Mouse (Mus musculus): ENCODE data around the gene 9230112D13Rik. TPM values are rescaled to one million over a fixed set of nuclear protein-coding genes. Genes with fewer than 3 reads are reported as not detected.

9230112D13Rik gene
- total and polyA plus RNA-seq, 3 experiments, result not detected

DNA sequence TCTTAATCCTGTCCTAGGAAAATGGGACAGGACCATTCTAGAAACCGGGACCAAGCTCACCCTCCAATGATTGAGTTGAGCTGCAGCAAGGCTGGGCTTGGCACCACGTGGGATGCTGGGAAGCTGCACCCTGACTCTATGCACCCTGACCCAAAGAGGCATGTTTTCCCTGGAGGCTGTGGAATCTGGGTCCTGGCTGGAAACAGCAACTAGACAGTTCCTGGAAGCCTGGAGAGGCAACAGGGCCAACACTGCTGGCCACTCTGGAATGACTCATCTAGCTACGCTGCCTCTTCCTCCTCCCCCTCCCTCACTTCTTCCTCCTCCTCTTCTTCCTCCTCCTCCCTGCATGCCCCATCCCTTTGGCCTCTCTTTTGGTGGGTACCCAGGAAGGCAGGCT, 31.4 kb upstream of the 9230112D13Rik start:
- Histone ChIP-seq H3K9ac (ENCODE audit: control insufficient read depth, low read depth, low read length, poor library complexity, severe bottlenecking) (no peak overlapping the region), H3K4me3 (ENCODE audit: control insufficient read depth in 1 of 2, insufficient read depth in 1 of 2, low read depth in 2 of 2, low read length in 2 of 2) (no peak overlapping the region), H3K79me2 (ENCODE audit: control insufficient read depth, insufficient read depth, low read length, poor library complexity) (no peaks in the 10 kb centered on the region), H3K27ac (ENCODE audit: control insufficient read depth, low read depth, low read length) (no peak overlapping the region), H3K27me3 (ENCODE audit: control insufficient read depth in 1 of 2, insufficient read depth in 2 of 2, low read length in 2 of 2) (0 out of 4 replicates have a peak, but pooled peaks cover 0 to 2% of the 10 kb centered on the region in 2 experiments), H3K9me3 (replicated peaks; ENCODE audit: insufficient read depth, low read length) (no peaks in the 10 kb centered on the region), H3K36me3 (ENCODE audit: control insufficient read depth in 1 of 2, insufficient read depth in 2 of 2, low read length in 2 of 2) (no peaks in the 10 kb centered on the region; a peak in 1 of 4 replicates), H3K4me1 (ENCODE audit: control insufficient read depth in 1 of 2, insufficient read depth in 2 of 2, low read length in 2 of 2) (no peaks in the 10 kb centered on the region)
- DNase-seq (ENCODE audit: low read depth, low spot score), result no peak
- TF ChIP-seq USF2 (IDR thresholded peaks at IDR 0.05; ENCODE audit: borderline replicate concordance in 1 of 2, insufficient read depth in 1 of 2, low read depth in 1 of 2, low read length in 2 of 2) (no peak), CTCF (IDR thresholded peaks at IDR 0.05 in 2 of 3, conservative IDR thresholded peaks at IDR 0.05 in 1 of 3; ENCODE audit: control insufficient read depth in 1 of 3, insufficient read depth in 1 of 3, low read depth in 2 of 3, low read length in 3 of 3, poor library complexity in 1 of 3, severe bottlenecking in 1 of 3) (no peak), CHD2 (IDR thresholded peaks at IDR 0.05; ENCODE audit: low read length) (no peak), SMC3 (IDR thresholded peaks at IDR 0.05; ENCODE audit: low read depth, low read length) (no peak), ZNF384 (IDR thresholded peaks at IDR 0.05; ENCODE audit: low read depth, low read length) (no peak), HCFC1 (IDR thresholded peaks at IDR 0.05; ENCODE audit: low read depth, low read length) (no peak), KAT2A (conservative IDR thresholded peaks at IDR 0.05; ENCODE audit: low read depth, low read length) (no peak), POLR2AphosphoS2 (IDR thresholded peaks at IDR 0.05; ENCODE audit: low read length) (no peak), GATA1 (IDR thresholded peaks at IDR 0.05; ENCODE audit: low read depth, low read length) (no peak), TBP (IDR thresholded peaks at IDR 0.05; ENCODE audit: low read depth, low read length) (no peak), USF1 (IDR thresholded peaks at IDR 0.05; ENCODE audit: low read depth, low read length) (no peak), ZKSCAN1 (IDR thresholded peaks at IDR 0.05; ENCODE audit: low read depth, low read length) (no peak), TCF12 (IDR thresholded peaks at IDR 0.05; ENCODE audit: low read depth, low read length) (no peak), GABPA (IDR thresholded peaks at IDR 0.05; ENCODE audit: low read depth, low read length) (no peak), ELF1 (IDR thresholded peaks at IDR 0.05; ENCODE audit: low read depth, low read length) (no peak), MYB (IDR thresholded peaks at IDR 0.05; ENCODE audit: low read depth, low read length) (no peak), RAD21 (IDR thresholded peaks at IDR 0.05; ENCODE audit: low read depth, low read length) (no peak), EP300 (IDR thresholded peaks at IDR 0.05; ENCODE audit: low read depth in 1 of 2, low read length in 2 of 2) (no peak), BHLHE40 (IDR thresholded peaks at IDR 0.05; ENCODE audit: borderline replicate concordance, low read depth, low read length) (no peak), ZC3H11A (IDR thresholded peaks at IDR 0.05; ENCODE audit: low read depth, low read length) (no peak)

DNA sequence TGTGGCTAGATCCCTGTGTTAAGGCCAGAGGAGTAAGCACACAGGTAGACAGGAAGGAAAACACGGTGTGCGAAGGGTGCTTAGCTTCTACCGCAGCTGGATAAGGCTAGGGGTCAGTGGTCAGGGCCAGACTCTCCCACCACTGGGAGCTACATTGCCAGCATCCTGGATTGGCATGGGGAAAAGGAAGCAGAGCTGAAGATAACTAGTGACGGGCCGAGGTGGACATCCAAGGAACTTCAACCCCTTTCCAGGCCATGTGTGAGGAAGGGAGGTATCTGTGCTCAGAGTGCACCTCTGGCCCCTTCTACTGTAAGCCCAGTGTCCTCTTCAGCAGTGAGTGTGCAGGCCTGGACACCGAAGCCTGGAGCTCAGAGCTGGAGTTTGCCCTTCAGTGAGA, 30.9 kb upstream of the 9230112D13Rik start:
- no peaks in the 10 kb centered on the region for H3K9me3 ChIP-seq (replicated peaks; ENCODE audit: insufficient read depth, low read length)
- no peak overlapping the region for H3K9ac ChIP-seq (ENCODE audit: control insufficient read depth, low read depth, low read length, poor library complexity, severe bottlenecking)
- H3K4me1 ChIP-seq (ENCODE audit: control insufficient read depth in 1 of 2, insufficient read depth in 2 of 2, low read length in 2 of 2), result no peaks in the 10 kb centered on the region
- H3K4me3 ChIP-seq (ENCODE audit: control insufficient read depth in 1 of 2, insufficient read depth in 1 of 2, low read depth in 2 of 2, low read length in 2 of 2), result no peak overlapping the region
- H3K36me3 ChIP-seq (ENCODE audit: control insufficient read depth in 1 of 2, insufficient read depth in 2 of 2, low read length in 2 of 2), result no peaks in the 10 kb centered on the region; a peak in 1 of 4 replicates
- no peak for DNase-seq (ENCODE audit: low read depth, low spot score)
- H3K27me3 ChIP-seq (ENCODE audit: control insufficient read depth in 1 of 2, insufficient read depth in 2 of 2, low read length in 2 of 2), result 0 out of 4 replicates have a peak, but pooled peaks cover 0 to 2% of the 10 kb centered on the region in 2 experiments
- H3K79me2 ChIP-seq (ENCODE audit: control insufficient read depth, insufficient read depth, low read length, poor library complexity), result no peaks in the 10 kb centered on the region
- TF ChIP-seq POLR2AphosphoS2 (IDR thresholded peaks at IDR 0.05; ENCODE audit: low read length) (no peak), BHLHE40 (IDR thresholded peaks at IDR 0.05; ENCODE audit: borderline replicate concordance, low read depth, low read length) (no peak), GABPA (IDR thresholded peaks at IDR 0.05; ENCODE audit: low read depth, low read length) (no peak), ETS1 (IDR thresholded peaks at IDR 0.05; ENCODE audit: low read depth, low read length) (no peak), MAZ (IDR thresholded peaks at IDR 0.05; ENCODE audit: low read depth, low read length) (no peak), RCOR1 (IDR thresholded peaks at IDR 0.05; ENCODE audit: low read depth, low read length) (no peak), CTCF (IDR thresholded peaks at IDR 0.05 in 2 of 3, conservative IDR thresholded peaks at IDR 0.05 in 1 of 3; ENCODE audit: control insufficient read depth in 1 of 3, insufficient read depth in 1 of 3, low read depth in 2 of 3, low read length in 3 of 3, poor library complexity in 1 of 3, severe bottlenecking in 1 of 3) (no peak), UBTF (IDR thresholded peaks at IDR 0.05; ENCODE audit: borderline replicate concordance, insufficient read depth, low read depth, low read length) (no peak), NELFE (IDR thresholded peaks at IDR 0.05; ENCODE audit: low read depth, low read length) (no peak)
- no peak overlapping the region for H3K27ac ChIP-seq (ENCODE audit: control insufficient read depth, low read depth, low read length)
